In the genomic region with DNA sequence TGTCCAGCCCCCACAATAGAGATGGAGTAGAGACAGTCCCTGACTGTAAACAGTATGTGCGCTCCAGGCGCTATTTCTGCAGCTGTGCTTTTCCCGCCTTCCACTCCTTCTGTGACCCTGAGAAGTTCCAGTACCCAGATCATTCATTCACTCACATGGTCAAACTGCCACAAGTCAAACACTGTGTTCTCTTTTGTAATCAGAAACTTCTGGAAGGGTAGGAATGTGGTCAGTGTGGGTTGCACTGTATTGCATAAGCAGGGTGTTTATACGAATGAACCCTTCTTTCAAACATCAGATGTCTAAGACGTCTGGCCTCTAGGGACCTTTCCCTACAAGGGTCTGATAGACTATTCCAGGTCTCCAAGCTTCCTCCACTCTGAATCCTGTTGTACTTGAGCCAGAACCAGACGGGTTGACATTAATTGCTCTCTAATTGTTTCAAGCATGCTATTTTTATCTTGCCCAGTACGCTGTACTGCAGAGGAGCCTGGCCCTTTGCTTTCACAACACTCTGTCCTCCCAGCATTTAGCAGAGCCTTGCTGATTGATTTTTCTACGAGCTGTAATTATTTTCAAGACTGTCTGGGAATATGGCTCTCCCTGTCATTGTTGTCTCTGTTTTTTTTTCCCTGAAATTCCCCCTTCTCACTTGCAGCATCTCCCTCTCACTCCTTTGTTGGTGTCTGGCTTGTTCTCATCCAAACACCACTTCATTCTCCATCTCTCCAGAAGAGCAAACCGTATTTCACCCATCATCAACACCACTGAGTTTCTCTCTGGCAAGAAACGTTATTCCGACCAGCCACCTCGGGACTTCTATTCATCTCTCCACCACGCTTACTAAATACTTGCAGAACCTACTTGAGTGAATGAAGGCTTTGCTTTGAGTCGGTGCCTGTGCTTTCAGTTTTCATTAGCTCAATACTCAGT, we compare ENCODE assay signal across 9 mouse cellular contexts. TPM values are rescaled to one million over a fixed set of nuclear protein-coding genes. Genes with fewer than 3 reads are reported as not detected.
DNase-seq lines count a peak whose midpoint lies in the region; ATAC-seq lines count a peak whose summit lies in the region.
"Had no signal": no experiment of that assay in that cellular context is flagged by ENCODE, and none has a peak within 500 bp of the region (broad histone marks: within the 10 kb centered on the region; RNA-seq: fewer than 3 reads in every experiment).

No protein-coding gene starts in this region.

- H3K4me1 ChIP-seq in hindbrain, embryonic 13.5 days (replicated peaks) = peaks cover 10% of the 10 kb centered on the region

- peak; percentile 40 for DNase-seq in adrenal gland, adult 8-10 months
- no peak for DNase-seq in adrenal gland, postnatal 4 days (ENCODE audit: low spot score in 2 of 2)
- DNase-seq in urinary bladder, postnatal 14 days (ENCODE audit: low spot score) = peak; percentile 13
- no peak for DNase-seq in urinary bladder, postnatal 10 days (ENCODE audit: low spot score)
- peak; percentile 38 for DNase-seq in lung, postnatal 14 days
- no peak for DNase-seq in right cerebral cortex, postnatal 36 days (ENCODE audit: low spot score in 2 of 2)

- no peak for ATAC-seq in hindbrain, embryonic 13.5 days (ENCODE audit: low FRiP score)
- ATAC-seq in erythroblast, adult 5-6 weeks (replicated peaks; ENCODE audit: low FRiP score, poor library complexity, severe bottlenecking) = no peak

- H3K4me2 ChIP-seq in hindbrain, embryonic 13.5 days = no peak overlapping the region
- H3K4me2 ChIP-seq: embryonic facial prominence, embryonic 15.5 days had no signal

- 69% methylated on average over 14 of the region's 14 CpGs for WGBS in hindbrain, embryonic 13.5 days

- no peaks in the 10 kb centered on the region for H3K36me3 ChIP-seq in hindbrain, embryonic 13.5 days
- H3K36me3 ChIP-seq: embryonic facial prominence, embryonic 15.5 days had no signal

- no peaks in the 10 kb centered on the region for H3K9me3 ChIP-seq in hindbrain, embryonic 13.5 days
- H3K9me3 ChIP-seq: embryonic facial prominence, embryonic 15.5 days had no signal

- H3K4me3 ChIP-seq in hindbrain, embryonic 13.5 days = no peak overlapping the region
- H3K4me3 ChIP-seq: embryonic facial prominence, embryonic 15.5 days had no signal

- no peaks in the 10 kb centered on the region for H3K27me3 ChIP-seq in hindbrain, embryonic 13.5 days
- H3K27me3 ChIP-seq: embryonic facial prominence, embryonic 15.5 days had no signal

- peak overlapping the region; percentile 35 for H3K27ac ChIP-seq in hindbrain, embryonic 13.5 days
- H3K27ac ChIP-seq: embryonic facial prominence, embryonic 15.5 days had no signal

- no peak overlapping the region for H3K9ac ChIP-seq in hindbrain, embryonic 13.5 days
- H3K9ac ChIP-seq: embryonic facial prominence, embryonic 15.5 days had no signal

RNA-seq across cellular contexts. Expression of gene Gramd1b, which starts 44.1 kb away (rescaled TPM):
- 100 to 1,000 TPM; 341 to 857 (median 612) TPM for total RNA-seq in adrenal gland, adult 8-10 months (2022)
- total RNA-seq in adrenal gland, postnatal 4 days (2021) = 100 to 1,000 TPM; 476 to 492 TPM
- polyA plus RNA-seq in hindbrain, embryonic 13.5 days (2015; fragmentation: Nextera tagmentation; extraction: Ambion mirVana) = 13.5 and 13.9 TPM in 2 replicates
- total RNA-seq in erythroblast, adult 5-6 weeks (2015; ENCODE audit: low replicate concordance) = 5.6 and 22.1 TPM in 2 replicates
- 4.5 and 5.5 TPM in 2 replicates for total RNA-seq in erythroblast, adult 5-6 weeks (2017; ENCODE audit: low replicate concordance)

Comparison
In these comparisons a context has a peak if more than half of its experiments do, and no peak if none do; other contexts are left out.
1. DNase-seq: peak in adrenal gland, adult 8-10 months (single experiment), urinary bladder, postnatal 14 days (single experiment) and lung, postnatal 14 days (single experiment); none in adrenal gland, postnatal 4 days (0 of 2), urinary bladder, postnatal 10 days (single experiment) and right cerebral cortex, postnatal 36 days (0 of 2).
2. RNA of gene Gramd1b, which starts 44.1 kb away (total RNA-seq): 341 to 857 TPM in adrenal gland, adult 8-10 months and 476 to 492 TPM in adrenal gland, postnatal 4 days; 4.5 to 22.1 TPM in erythroblast, adult 5-6 weeks; every median in the first group is over 10 times any median in the second.